Comparison of ENCODE assay signal across 10 mouse cellular contexts in genomic region chr2:144198326-144199051, GRCm38 (mm10).
DNase-seq lines count a peak whose midpoint lies in the region; ATAC-seq and TF ChIP-seq lines count a peak whose summit lies in the region.
"Had no signal": no experiment of that assay in that cellular context is flagged by ENCODE, and none has a peak within 500 bp of the region (broad histone marks: within the 10 kb centered on the region; RNA-seq: fewer than 3 reads in every experiment).

No protein-coding gene starts in this region.

- 0 out of 2 replicates have a peak overlapping the region, but pooled peaks have one; percentile 2 for H3K9ac ChIP-seq in heart, embryonic 14.5 days (ENCODE audit: low read length)
- H3K9ac ChIP-seq in intestine, embryonic 16.5 days (ENCODE audit: low read depth, low read length) = peak overlapping the region; percentile 51; the same call in 1 of the 2 replicates
- H3K9ac ChIP-seq in liver, postnatal 0 days (replicated peaks) = no peak overlapping the region; the same call in 1 of the 2 replicates
- H3K9ac ChIP-seq in hindbrain, embryonic 14.5 days = no peak overlapping the region
- H3K9ac ChIP-seq: limb, embryonic 15.5 days; neural tube, embryonic 12.5 days had no signal

- no peaks in the 10 kb centered on the region for H3K9me3 ChIP-seq in heart, embryonic 14.5 days (ENCODE audit: control insufficient read depth, low read length)
- H3K9me3 ChIP-seq in intestine, embryonic 16.5 days (ENCODE audit: control insufficient read depth, low read length) = no peaks in the 10 kb centered on the region
- no peaks in the 10 kb centered on the region for H3K9me3 ChIP-seq in liver, postnatal 0 days (ENCODE audit: low read length)
- no peaks in the 10 kb centered on the region for H3K9me3 ChIP-seq in hindbrain, embryonic 14.5 days (ENCODE audit: control insufficient read depth, low read length)
- H3K9me3 ChIP-seq: limb, embryonic 15.5 days; neural tube, embryonic 12.5 days had no signal

- no peak for DNase-seq in heart, adult 8-10 months (ENCODE audit: low spot score)
- DNase-seq in MN1 (ENCODE audit: low spot score) = peak; percentile 76
- DNase-seq in liver, postnatal 0 days = peak; percentile 61
- no peak for DNase-seq in hindbrain, embryonic 14.5 days (ENCODE audit: low spot score)
- DNase-seq in thymus, adult 18-20 months = no peak

- no peaks in the 10 kb centered on the region for H3K27me3 ChIP-seq in heart, embryonic 14.5 days (ENCODE audit: control insufficient read depth, insufficient read depth, low read length)
- H3K27me3 ChIP-seq in intestine, embryonic 16.5 days (replicated peaks; ENCODE audit: control insufficient read depth, insufficient read depth, low read length) = no peaks in the 10 kb centered on the region
- no peaks in the 10 kb centered on the region for H3K27me3 ChIP-seq in liver, postnatal 0 days (ENCODE audit: insufficient read depth, low read length)
- no peaks in the 10 kb centered on the region for H3K27me3 ChIP-seq in hindbrain, embryonic 14.5 days (ENCODE audit: control insufficient read depth, insufficient read depth, low read length)
- H3K27me3 ChIP-seq: limb, embryonic 15.5 days; neural tube, embryonic 12.5 days had no signal

- peak overlapping the region; percentile 66 to 69 for H3K27ac ChIP-seq in heart, embryonic 14.5 days (replicated peaks in 1 of 2; ENCODE audit: control insufficient read depth in 1 of 2, insufficient read depth in 1 of 2, low read depth in 2 of 2, low read length in 2 of 2)
- H3K27ac ChIP-seq in intestine, embryonic 16.5 days (ENCODE audit: low read length) = peak overlapping the region; percentile 98
- peak overlapping the region; percentile 88 for H3K27ac ChIP-seq in liver, postnatal 0 days (ENCODE audit: low read depth)
- no peak overlapping the region for H3K27ac ChIP-seq in hindbrain, embryonic 14.5 days
- H3K27ac ChIP-seq: limb, embryonic 15.5 days; neural tube, embryonic 12.5 days had no signal

- 12% methylated on average over 13 of the region's 13 CpGs for WGBS in heart, embryonic 14.5 days
- WGBS in intestine, embryonic 16.5 days = 22% methylated on average over 13 of the region's 13 CpGs
- 10% methylated on average over 13 of the region's 13 CpGs for WGBS in liver, postnatal 0 days (ENCODE audit: insufficient replicate concordance)
- 72% methylated on average over 13 of the region's 13 CpGs for WGBS in hindbrain, embryonic 14.5 days

- TF ChIP-seq EP300 in liver, postnatal 0 days (IDR thresholded peaks at IDR 0.05; ENCODE audit: low read depth) = peak; percentile 12; the same call in 1 of the 2 replicates

- no peak overlapping the region for H3K4me3 ChIP-seq in heart, embryonic 14.5 days (ENCODE audit: control insufficient read depth in 1 of 2, insufficient read depth in 1 of 2, low read depth in 1 of 2, low read length in 2 of 2)
- H3K4me3 ChIP-seq in intestine, embryonic 16.5 days (ENCODE audit: low read length) = peak overlapping the region; percentile 1
- no peak overlapping the region for H3K4me3 ChIP-seq in liver, postnatal 0 days (ENCODE audit: low read depth, low read length)
- no peak overlapping the region for H3K4me3 ChIP-seq in hindbrain, embryonic 14.5 days (replicated peaks; ENCODE audit: low read length)
- H3K4me3 ChIP-seq: limb, embryonic 15.5 days; neural tube, embryonic 12.5 days had no signal

- peak; percentile 40; the same call in 1 of the 2 replicates for ATAC-seq in heart, embryonic 14.5 days (ENCODE audit: insufficient number of reproducible peaks, insufficient read depth, low FRiP score, low read depth)
- ATAC-seq in intestine, embryonic 16.5 days = peak; percentile 91
- peak; percentile 88 for ATAC-seq in liver, postnatal 0 days
- no peak for ATAC-seq in hindbrain, embryonic 14.5 days (ENCODE audit: low FRiP score)
- ATAC-seq in cerebellum, adult (ENCODE audit: insufficient number of reproducible peaks, low FRiP score, low TSS enrichment) = no peak

- peak overlapping the region; percentile 29; the same call in 1 of the 2 replicates for H3K4me2 ChIP-seq in heart, embryonic 14.5 days (ENCODE audit: low read length)
- peak overlapping the region; percentile 33 for H3K4me2 ChIP-seq in intestine, embryonic 16.5 days (ENCODE audit: low read depth, low read length)
- H3K4me2 ChIP-seq in liver, postnatal 0 days (ENCODE audit: low read depth, low read length) = peak overlapping the region; percentile 38
- H3K4me2 ChIP-seq in hindbrain, embryonic 14.5 days (replicated peaks) = no peak overlapping the region
- H3K4me2 ChIP-seq: limb, embryonic 15.5 days; neural tube, embryonic 12.5 days had no signal

- H3K36me3 ChIP-seq in heart, embryonic 14.5 days (ENCODE audit: control insufficient read depth, insufficient read depth, low read length) = no peaks in the 10 kb centered on the region
- H3K36me3 ChIP-seq in intestine, embryonic 16.5 days (ENCODE audit: control insufficient read depth, insufficient read depth, low read length) = no peaks in the 10 kb centered on the region
- no peaks in the 10 kb centered on the region for H3K36me3 ChIP-seq in liver, postnatal 0 days (replicated peaks; ENCODE audit: insufficient read depth, low read length)
- no peaks in the 10 kb centered on the region for H3K36me3 ChIP-seq in hindbrain, embryonic 14.5 days (replicated peaks; ENCODE audit: control insufficient read depth, insufficient read depth)
- H3K36me3 ChIP-seq: limb, embryonic 15.5 days; neural tube, embryonic 12.5 days had no signal

- H3K4me1 ChIP-seq in heart, embryonic 14.5 days (ENCODE audit: control insufficient read depth in 2 of 2, insufficient read depth in 2 of 2, low read length in 2 of 2) = peaks cover 12 to 15% of the 10 kb centered on the region in 2 experiments
- H3K4me1 ChIP-seq in intestine, embryonic 16.5 days (ENCODE audit: control insufficient read depth, insufficient read depth, low read length) = peaks cover 33% of the 10 kb centered on the region
- H3K4me1 ChIP-seq in liver, postnatal 0 days (ENCODE audit: insufficient read depth) = peaks cover 18% of the 10 kb centered on the region
- H3K4me1 ChIP-seq in hindbrain, embryonic 14.5 days (replicated peaks; ENCODE audit: control insufficient read depth, insufficient read depth, low read length) = no peaks in the 10 kb centered on the region
- H3K4me1 ChIP-seq: neural tube, embryonic 12.5 days had no signal

- TF ChIP-seq CTCF in liver, postnatal 0 days (IDR thresholded peaks at IDR 0.05; ENCODE audit: low read depth) = no peak

Comparison
In these comparisons a context has a peak if more than half of its experiments do, and no peak if none do; other contexts are left out.
1. ATAC-seq: peak in heart, embryonic 14.5 days (single experiment), intestine, embryonic 16.5 days (single experiment) and liver, postnatal 0 days (single experiment); none in hindbrain, embryonic 14.5 days (single experiment) and cerebellum, adult (single experiment).
2. H3K9ac ChIP-seq: peak in heart, embryonic 14.5 days (single experiment) and intestine, embryonic 16.5 days (single experiment); none in liver, postnatal 0 days (single experiment) and hindbrain, embryonic 14.5 days (single experiment).
3. DNase-seq: peak in MN1 (single experiment) and liver, postnatal 0 days (single experiment); none in heart, adult 8-10 months (single experiment), hindbrain, embryonic 14.5 days (single experiment) and thymus, adult 18-20 months (0 of 2).